Mouse (Mus musculus): ENCODE data around the gene Scml4. TPM values are rescaled to one million over a fixed set of nuclear protein-coding genes. Genes with fewer than 3 reads are reported as not detected.

Gene Scml4
- total RNA-seq, 2 experiments from 2014 or later = 3.6 TPM

DNA sequence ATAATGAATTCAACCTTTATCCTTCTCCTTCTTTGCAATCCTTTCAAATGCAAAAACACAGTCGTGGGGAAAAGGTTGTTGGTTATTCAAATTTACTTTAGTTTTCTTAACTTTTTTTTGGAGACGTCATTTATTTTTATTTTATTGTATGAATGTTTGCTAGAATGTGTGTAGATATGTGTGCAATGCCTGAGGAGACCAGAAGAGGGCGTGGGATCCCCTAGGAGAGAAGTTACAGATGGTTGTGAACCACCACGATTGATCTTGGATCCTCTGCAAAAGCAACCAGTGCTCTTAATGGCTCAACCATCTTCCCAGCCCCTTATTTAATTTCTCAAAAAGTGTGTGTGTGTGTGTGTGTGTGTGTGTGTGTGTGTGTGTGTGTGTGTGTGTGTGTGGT, 53.0 kb downstream of the Scml4 start:
- no peak for DNase-seq (ENCODE audit: extremely low spot score in 1 of 2, low spot score in 2 of 2)
- peak; percentile 10 for TF ChIP-seq CTCF (IDR thresholded peaks at IDR 0.05)
- H3K27ac ChIP-seq = no peak overlapping the region
- intact Hi-C loops (cut with DNase I) = no loop called here
- no peak overlapping the region for H3K4me3 ChIP-seq

DNA sequence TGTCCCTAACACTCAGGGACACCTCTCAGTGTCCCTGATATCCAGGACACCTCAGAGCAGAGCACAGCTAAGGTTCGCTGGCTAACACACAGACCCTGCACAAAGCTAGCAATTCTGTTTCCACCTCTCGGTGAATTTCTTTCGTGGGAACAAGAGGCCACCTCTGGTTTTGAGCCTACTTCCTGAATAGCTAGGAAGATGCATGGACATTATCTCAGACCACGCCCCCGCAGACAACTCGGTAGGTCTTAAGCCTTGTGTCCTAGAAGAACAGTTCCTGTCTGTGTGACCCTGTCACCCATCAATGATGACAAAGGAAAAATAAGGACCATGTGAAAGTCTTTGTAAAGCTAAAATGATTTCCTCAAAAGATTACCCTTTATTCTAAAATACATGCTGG, 54.0 kb downstream of the Scml4 start:
- no peak for TF ChIP-seq CTCF (IDR thresholded peaks at IDR 0.05)
- intact Hi-C loops (cut with DNase I) = no loop called here
- DNase-seq (ENCODE audit: extremely low spot score in 1 of 2, low spot score in 2 of 2) = no peak
- Histone ChIP-seq H3K27ac (no peak overlapping the region), H3K4me3 (no peak overlapping the region)

- no peak overlapping the region for H3K27ac ChIP-seq
- TF ChIP-seq CTCF (IDR thresholded peaks at IDR 0.05) = no peak
- DNase-seq (ENCODE audit: extremely low spot score in 1 of 2, low spot score in 2 of 2) = no peak
- intact Hi-C loops (cut with DNase I) = no loop called here
- no peak overlapping the region for H3K4me3 ChIP-seq
Measured at GRCm38 (mm10) chr10:42917355-42917754, 57.2 kb downstream of the Scml4 start.

GRCm38 (mm10) chr10:42919786-42920185, 59.6 kb downstream of the Scml4 start:
- intact Hi-C loops (cut with DNase I) = no loop called here
- H3K27ac ChIP-seq = no peak overlapping the region
- no peak for DNase-seq (ENCODE audit: extremely low spot score in 1 of 2, low spot score in 2 of 2)
- no peak for TF ChIP-seq CTCF (IDR thresholded peaks at IDR 0.05)
- H3K4me3 ChIP-seq = no peak overlapping the region

DNA sequence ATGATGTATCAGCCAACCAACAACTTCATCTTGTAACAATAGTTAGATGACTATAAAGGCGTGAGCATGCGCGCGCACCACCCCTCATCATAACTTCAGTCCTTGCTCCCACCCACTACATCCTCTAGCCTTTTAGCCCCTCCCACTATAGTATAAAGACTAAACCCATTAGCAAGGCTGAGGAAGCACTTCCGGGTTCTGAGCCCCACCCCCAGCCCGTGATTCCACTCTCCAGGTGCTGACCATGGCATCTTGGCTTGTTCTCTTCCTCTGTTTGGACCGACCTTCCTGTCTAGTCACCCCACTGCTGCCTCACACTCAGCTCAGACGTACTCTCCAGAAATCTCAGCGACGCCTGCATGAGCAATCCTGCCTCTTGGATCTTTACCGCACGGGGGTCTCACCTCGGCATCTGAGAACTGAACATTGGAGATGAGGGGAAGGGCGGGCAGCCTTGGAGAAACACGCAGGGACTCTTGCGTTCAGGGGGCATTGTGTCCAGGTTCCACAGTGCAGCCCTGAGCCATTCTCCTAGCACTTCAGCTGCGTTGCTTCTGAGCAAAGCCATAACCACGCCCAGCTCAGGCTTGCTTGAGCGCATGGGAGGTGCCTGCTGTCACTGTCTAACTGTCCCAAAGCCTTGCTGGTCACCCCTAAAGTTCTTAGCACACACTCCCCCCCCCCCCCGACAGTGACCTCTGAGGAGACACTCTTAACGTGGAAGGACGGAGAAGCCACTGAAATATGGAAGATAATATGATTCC, 65.1 kb downstream of the Scml4 start:
- TF ChIP-seq CTCF (IDR thresholded peaks at IDR 0.05) = no peak
- DNase-seq (ENCODE audit: extremely low spot score in 1 of 2, low spot score in 2 of 2) = no peak
- H3K27ac ChIP-seq = no peak overlapping the region
- intact Hi-C loops (cut with DNase I) = no loop called here
- no peak overlapping the region for H3K4me3 ChIP-seq

- no peak for DNase-seq (ENCODE audit: extremely low spot score in 1 of 2, low spot score in 2 of 2)
- no peak overlapping the region for H3K27ac ChIP-seq
- no peak overlapping the region for H3K4me3 ChIP-seq
- TF ChIP-seq CTCF (IDR thresholded peaks at IDR 0.05) = no peak
- intact Hi-C loops (cut with DNase I) = no loop called here
Measured at GRCm38 (mm10) chr10:42930121-42930650, 70.0 kb downstream of the Scml4 start.

GRCm38 (mm10) chr10:42932862-42933480, 72.8 kb downstream of the Scml4 start:
- H3K4me3 ChIP-seq = no peak overlapping the region
- no peak for DNase-seq (ENCODE audit: extremely low spot score in 1 of 2, low spot score in 2 of 2)
- intact Hi-C loops (cut with DNase I) = no loop called here
- no peak for TF ChIP-seq CTCF (IDR thresholded peaks at IDR 0.05)
- H3K27ac ChIP-seq = no peak overlapping the region

- intact Hi-C loops (cut with DNase I) = no loop called here
- TF ChIP-seq CTCF (IDR thresholded peaks at IDR 0.05) = no peak
- no peak for DNase-seq (ENCODE audit: extremely low spot score in 1 of 2, low spot score in 2 of 2)
- no peak overlapping the region for H3K4me3 ChIP-seq
- H3K27ac ChIP-seq = no peak overlapping the region
Measured at GRCm38 (mm10) chr10:42934672-42935071, 74.5 kb downstream of the Scml4 start.

DNA sequence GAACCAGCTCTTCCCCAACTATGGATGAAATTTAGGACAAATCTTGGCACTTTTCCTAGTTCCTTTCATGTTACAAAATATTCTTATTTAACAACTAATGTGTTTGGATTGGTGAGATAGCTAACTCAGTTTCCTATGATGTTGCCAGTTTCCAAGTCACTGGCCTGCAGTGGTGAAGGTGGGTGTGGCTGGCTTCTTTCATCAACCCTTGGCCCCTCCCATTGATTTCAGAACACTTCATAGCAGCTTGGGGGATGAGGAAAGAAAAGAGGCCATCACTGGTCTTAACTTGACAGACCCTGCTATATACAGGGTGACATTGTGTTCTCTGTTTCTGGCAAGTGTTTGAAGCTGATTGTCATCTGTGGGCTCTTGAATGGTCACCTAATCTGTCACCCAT, 76.0 kb downstream of the Scml4 start:
- Histone ChIP-seq H3K27ac (no peak overlapping the region), H3K4me3 (no peak overlapping the region)
- intact Hi-C loops (cut with DNase I) = no loop called here
- TF ChIP-seq CTCF (IDR thresholded peaks at IDR 0.05) = no peak
- no peak for DNase-seq (ENCODE audit: extremely low spot score in 1 of 2, low spot score in 2 of 2)

GRCm38 (mm10) chr10:42938361-42938760, 78.2 kb downstream of the Scml4 start:
- no peak overlapping the region for H3K4me3 ChIP-seq
- intact Hi-C loops (cut with DNase I) = no loop called here
- DNase-seq (ENCODE audit: extremely low spot score in 1 of 2, low spot score in 2 of 2) = no peak
- no peak; the same call in 1 of the 2 replicates for TF ChIP-seq CTCF (IDR thresholded peaks at IDR 0.05)
- H3K27ac ChIP-seq = no peak overlapping the region

GRCm38 (mm10) chr10:42939691-42940090, 79.5 kb downstream of the Scml4 start:
- Histone ChIP-seq H3K27ac (no peak overlapping the region), H3K4me3 (no peak overlapping the region)
- no peak for DNase-seq (ENCODE audit: extremely low spot score in 1 of 2, low spot score in 2 of 2)
- TF ChIP-seq CTCF (IDR thresholded peaks at IDR 0.05) = no peak; the same call in 1 of the 2 replicates
- intact Hi-C loops (cut with DNase I) = loop anchor here (5.0 kb wide), 2 partner anchors 77 to 632 kb away; partner anchors contain the start of gene Scml4
